Mouse (Mus musculus): ENCODE results near the gene Rxylt1. TPM values are rescaled to one million over a fixed set of nuclear protein-coding genes. Genes with fewer than 3 reads are reported as not detected.

The Rxylt1 gene
- total RNA-seq, 2 experiments from 2014 or later, result 39.4 to 42.5 TPM

DNA sequence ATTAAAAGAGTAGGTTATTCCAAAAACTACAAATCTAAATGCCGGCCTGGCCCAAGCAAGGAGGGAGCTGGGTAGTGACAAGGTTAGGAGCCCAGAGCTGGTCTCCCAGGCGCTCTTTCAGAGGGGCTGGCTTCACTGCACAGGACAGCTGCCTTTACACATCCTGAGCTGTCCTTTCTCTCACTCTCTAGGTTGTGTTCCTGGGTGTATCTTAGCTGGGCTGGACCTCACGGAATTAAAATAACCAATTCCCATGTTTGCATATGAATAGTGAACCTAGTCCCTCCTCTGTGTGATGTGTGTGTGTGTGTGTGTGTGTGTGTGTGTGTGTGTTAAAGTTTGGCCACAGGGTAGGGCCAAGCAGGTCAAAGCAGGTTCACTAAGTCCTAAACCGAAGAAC, 52.2 kb downstream of the Rxylt1 start:
- DNase-seq, result no peak

GRCm38 (mm10) chr10:122040372-122040771, 56.8 kb downstream of the Rxylt1 start:
- DNase-seq, result no peak

- no peak for DNase-seq
Observed at GRCm38 (mm10) chr10:122039566-122039965, 57.6 kb downstream of the Rxylt1 start.

DNA sequence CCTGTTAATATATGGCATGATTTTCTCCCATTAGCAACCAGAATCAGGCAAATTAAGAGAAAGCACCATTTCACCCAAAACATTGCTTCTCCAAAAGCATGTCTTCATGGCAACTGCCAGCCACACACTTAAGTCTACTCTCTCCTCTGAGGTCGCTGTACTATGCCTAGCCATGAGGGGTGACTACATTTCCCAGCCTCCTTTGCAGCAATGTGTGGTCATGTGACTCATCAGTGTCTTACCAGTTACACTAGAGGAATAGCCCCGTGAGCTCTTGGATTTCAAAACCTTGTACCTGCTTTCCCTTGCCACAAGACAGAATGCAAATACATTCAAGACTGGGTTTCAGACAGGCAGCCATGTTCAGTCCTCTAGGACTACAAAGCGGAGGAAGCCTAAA, 58.6 kb downstream of the Rxylt1 start:
- no peak for DNase-seq

DNA sequence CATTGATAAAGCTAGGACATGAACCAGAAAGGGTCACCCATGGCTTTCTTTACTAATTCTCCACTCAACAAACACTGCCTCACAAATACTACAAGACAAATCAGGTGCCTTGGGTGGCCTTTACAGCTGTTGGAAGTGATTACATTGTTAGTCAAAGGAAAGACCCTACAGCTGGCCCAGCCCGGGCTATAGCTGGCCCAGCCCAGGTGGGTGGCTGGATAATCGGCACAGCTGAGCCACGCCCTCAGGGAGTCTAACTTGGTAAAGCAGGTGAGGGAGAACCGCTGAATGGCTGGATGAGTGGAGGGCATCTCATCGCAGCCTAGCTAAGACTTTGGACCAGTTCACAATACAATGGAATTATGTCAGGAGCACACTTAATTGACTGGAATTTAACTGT, 63.9 kb downstream of the Rxylt1 start:
- DNase-seq, result no peak

DNA sequence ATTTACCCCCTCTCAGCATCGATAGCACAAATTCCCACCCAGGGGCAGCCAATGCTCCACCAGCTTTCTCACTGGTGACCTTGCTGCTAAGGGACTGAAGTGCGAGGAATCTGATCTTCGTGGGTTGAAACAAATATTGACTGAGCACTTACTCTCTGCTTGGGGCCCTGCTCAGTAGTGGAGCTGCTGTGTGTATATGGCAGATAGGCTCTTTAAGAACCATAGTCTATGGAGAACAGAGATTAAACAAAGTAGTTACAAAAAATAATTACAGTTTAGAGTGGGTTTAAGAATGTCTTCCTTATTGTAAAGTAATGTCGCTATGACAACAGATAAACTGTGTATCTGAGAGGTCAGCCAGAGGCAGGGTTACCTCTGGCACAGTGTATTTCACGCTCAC, 66.8 kb downstream of the Rxylt1 start:
- no peak for DNase-seq

DNA sequence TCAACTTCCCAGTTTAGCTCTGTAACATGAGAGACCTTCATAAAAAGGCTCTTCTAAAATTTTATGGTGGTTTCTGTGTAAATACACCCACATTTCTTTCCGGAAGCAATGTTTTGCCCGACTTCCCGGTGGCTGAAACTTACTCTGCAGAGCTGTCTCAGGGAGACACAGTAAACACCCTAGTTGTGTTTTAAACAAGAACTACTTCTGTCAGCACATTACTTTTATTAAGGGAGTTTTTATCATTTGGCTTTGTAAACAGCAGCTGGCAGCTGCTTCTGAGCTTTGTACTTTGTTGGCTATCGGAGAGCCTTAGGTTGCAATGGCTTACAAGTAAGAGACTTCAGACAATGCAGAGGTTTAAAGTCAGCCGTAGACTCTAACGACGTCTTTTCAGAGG, 67.4 kb downstream of the Rxylt1 start:
- DNase-seq, result no peak

Other genes starting within 250 kb of the Rxylt1 start
- 1 to 10 TPM; 4.3 to 7.7 TPM for gene Srgap1, start 50.1 kb downstream of the Rxylt1 start, total RNA-seq (2021)